Mouse (Mus musculus) CH12F3 (cell line): Measurements from ENCODE around the gene H2-Q4.
"Not testable (repeated sequence)": the region's sequence is repeated elsewhere in the genome, so short reads cannot be mapped to it uniquely, and the experiment has no call there.

Source experiments
- in situ Hi-C: fragments of 300-500 bp; cut with MboI; formaldehyde crosslinking; loops from 2 replicates; pipeline ENCODE4 v1.14.3; 2020; ENCODE audit warnings: low sequenced_read_pairs

Gene H2-Q4

GRCm38 (mm10) chr17:35419564-35419963 is 40.1 kb downstream of the H2-Q4 start:
- in situ Hi-C loops: not testable (repeated sequence)

DNA sequence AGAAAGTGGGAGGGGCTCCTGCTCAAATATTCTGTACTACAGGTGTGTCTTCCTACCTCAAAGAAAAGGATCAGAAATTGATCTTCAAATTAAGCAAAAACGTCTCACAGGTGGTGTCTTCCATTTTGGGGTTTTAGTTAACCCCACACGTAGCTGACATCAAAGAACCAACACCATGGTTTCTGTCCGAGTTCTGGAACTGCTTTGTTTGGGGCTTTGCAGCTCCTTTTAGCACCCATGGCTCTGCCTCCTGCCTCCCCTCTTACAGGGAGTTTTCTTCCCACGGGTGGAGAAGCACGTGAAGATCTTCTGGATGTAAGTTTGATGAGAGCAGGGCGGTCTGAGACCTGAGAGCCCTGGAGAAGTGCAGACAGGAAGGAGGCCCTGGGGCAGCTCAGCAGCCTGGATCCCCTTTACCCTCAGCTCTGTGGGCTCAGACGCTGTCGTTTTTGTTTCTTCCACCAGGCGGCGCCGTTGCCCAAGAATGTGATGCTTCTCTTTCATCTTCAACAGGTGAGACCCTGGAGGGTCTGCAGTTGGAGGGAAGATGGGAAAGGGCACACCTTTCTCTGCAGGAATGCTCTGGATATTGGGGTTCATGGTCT is 40.9 kb downstream of the H2-Q4 start:
- in situ Hi-C loops: not testable (repeated sequence)

DNA sequence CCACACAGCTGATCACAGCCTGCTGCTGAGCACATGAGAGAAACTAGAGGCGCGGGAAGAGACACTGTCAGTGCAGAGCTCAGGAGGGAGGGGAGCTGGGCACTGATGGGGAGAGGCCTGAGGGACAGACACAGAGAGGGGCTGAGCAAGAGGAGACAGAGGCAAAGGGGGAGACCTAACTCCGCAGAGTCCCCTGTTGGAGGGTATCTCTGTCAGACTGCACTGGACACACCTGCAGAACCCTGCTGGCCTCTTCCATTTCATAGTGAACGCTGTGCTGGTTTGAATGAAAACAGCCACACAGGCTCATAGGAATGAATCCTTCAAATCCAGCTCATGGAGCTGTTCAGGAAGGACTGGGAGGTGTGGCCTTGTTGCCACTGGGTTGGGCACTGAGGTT is 41.9 kb downstream of the H2-Q4 start:
- in situ Hi-C loops: not testable (repeated sequence)

DNA sequence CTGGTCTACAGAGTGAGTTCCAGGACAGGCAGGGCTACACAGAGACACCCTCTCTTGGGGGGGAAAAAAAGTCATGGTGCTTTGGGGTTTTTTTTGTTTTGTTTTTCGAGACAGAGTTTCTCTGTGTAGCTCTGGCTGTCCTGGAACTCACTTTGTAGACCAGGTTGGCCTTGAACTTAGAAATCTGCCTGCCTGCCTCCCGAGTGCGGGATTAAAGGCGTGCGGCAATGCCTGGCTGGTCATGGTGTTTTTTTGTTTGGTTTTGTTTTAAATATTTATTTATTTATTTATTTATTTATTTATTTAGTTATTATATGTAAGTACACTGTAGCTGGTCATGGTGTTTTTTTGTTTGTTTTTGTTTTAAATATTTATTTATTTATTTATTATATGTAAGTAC is 42.9 kb downstream of the H2-Q4 start:
- in situ Hi-C loops: not testable (repeated sequence)

DNA sequence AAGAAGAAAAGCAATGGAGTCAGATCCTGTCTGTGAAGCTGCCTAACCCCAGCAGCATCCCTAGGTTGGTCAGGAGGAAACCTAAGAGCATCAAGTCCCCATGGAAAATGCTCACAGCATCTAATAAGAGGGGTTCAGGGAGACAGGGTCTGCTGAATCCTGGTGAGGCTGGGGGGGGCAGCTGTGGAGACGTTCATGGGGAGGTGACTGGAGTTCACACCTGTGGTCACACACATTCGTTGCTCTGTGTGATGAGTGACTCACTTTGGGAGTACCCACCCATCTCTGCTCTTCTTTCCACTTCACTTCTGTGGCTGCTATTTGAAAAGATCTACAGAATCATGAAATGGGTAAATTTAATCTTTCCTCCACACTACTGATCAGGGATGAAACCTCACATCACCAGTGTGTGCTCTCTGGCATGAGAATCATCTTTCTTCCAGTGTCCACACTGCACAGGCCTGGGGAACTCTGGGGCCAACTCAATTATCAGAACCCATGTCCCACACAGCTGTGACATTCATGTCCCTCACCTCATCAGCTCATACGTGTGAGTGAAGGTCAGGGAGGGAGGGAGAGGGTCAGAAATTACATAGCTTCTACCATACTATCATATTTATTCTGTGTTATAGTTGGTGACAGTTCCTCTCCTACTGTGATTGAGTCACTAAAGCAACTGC is 43.9 kb downstream of the H2-Q4 start:
- in situ Hi-C loops: not testable (repeated sequence)

- in situ Hi-C loops: not testable (repeated sequence)
Measured at GRCm38 (mm10) chr17:35424106-35424505, 44.7 kb downstream of the H2-Q4 start.

- in situ Hi-C loops: not testable (repeated sequence)
Measured at GRCm38 (mm10) chr17:35424624-35425416, 45.4 kb downstream of the H2-Q4 start, which contains the start of gene H2-Q6. H2-Q6 (plus strand) TSS chr17:35424850.

DNA sequence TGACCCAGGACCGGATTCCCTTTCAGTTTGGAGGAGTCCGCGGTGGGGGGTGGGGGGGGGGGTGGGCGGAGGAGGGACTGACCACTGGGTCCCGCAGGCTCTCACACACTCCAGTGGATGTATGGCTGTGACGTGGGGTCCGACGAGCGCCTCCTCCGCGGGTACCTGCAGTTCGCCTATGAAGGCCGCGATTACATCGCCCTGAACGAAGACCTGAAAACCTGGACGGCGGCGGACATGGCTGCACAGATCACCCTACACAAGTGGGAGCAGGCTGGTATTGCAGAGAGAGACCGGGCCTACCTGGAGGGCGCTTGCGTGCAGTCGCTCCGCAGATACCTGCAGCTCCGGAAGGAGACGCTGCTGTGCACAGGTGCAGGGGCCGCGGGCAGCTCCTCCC is 46.1 kb downstream of the H2-Q4 start:
- in situ Hi-C loops: not testable (repeated sequence)

DNA sequence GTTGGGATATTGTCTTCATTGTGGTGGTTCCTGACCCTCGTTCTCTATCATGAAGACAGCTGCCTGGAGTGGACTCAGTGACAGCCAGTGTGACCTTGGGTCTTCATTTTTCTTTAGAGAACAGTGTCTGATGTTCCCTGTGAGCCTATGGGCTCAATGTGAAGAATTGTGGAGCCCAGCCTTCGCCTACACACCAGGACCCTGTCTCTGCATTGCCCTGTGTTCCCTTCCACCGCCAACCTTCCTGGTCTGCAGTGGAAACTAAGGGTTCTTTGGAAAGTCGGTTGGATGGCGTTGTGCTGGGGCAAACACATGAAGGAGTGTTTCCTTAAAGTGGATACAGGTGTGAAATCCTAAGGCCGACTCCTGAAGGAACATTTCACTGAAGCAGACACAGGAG is 49.5 kb downstream of the H2-Q4 start:
- in situ Hi-C loops: not testable (repeated sequence)

DNA sequence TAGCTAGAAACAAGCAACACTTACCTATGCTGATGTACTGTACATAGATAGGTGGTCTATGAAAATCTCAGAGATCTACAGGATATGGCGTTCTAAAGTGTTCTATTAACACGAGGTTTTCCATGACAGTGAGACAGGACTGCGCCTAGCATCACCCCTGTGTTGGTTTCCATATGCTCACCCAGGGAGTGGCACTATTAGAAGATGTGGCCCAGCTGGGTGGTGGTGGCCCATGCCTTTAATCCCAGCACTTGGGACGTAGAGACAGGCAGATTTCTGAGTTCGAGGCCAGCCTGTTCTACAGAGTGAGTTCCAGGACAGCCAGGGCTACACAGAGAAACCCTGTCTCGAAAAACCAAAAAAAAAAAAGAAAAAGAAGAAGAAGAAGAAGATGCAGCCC is 51.3 kb downstream of the H2-Q4 start:
- in situ Hi-C loops: not testable (repeated sequence)

GRCm38 (mm10) chr17:35432167-35432566 is 52.8 kb downstream of the H2-Q4 start:
- in situ Hi-C loops: not testable (repeated sequence)

- in situ Hi-C loops: not testable (repeated sequence)
Measured at GRCm38 (mm10) chr17:35434836-35435235, 55.4 kb downstream of the H2-Q4 start.
